Mouse (Mus musculus) cortical plate, adult 2 months (tissue): ENCODE results near the gene Myrf.

ENCODE experiments used
- CTCF ChIP-seq: fragments of 200-500 bp; IDR thresholded peaks from 2 replicates; pipeline ENCODE4 v1.5.1; 2011; ENCODE audit warnings: mild to moderate bottlenecking, control low read depth, low read length; ENCODE audit not compliant: insufficient read depth; ENCODE audit errors: extremely low read depth
- POLR2A ChIP-seq: fragments of 200-500 bp; IDR thresholded peaks from 2 replicates; pipeline ENCODE4 v1.6.1; 2011; ENCODE audit warnings: mild to moderate bottlenecking, low read length, control low read depth; ENCODE audit not compliant: insufficient read depth; ENCODE audit errors: extremely low read depth

- peak; percentile 51 for TF ChIP-seq CTCF
- TF ChIP-seq POLR2A = no peak
Measured at GRCm38 (mm10) chr19:10244183-10244582, 3.6 kb upstream of the Myrf start.
